Mouse (Mus musculus): ENCODE data around the gene Xpo4. TPM values are rescaled to one million over a fixed set of nuclear protein-coding genes. Genes with fewer than 3 reads are reported as not detected.
"Not testable (repeated sequence)": the region's sequence is repeated elsewhere in the genome, so short reads cannot be mapped to it uniquely, and the experiment has no call there.

Xpo4 gene
- polyA plus RNA-seq, 2 experiments = 15.5 to 27.4 TPM

DNA sequence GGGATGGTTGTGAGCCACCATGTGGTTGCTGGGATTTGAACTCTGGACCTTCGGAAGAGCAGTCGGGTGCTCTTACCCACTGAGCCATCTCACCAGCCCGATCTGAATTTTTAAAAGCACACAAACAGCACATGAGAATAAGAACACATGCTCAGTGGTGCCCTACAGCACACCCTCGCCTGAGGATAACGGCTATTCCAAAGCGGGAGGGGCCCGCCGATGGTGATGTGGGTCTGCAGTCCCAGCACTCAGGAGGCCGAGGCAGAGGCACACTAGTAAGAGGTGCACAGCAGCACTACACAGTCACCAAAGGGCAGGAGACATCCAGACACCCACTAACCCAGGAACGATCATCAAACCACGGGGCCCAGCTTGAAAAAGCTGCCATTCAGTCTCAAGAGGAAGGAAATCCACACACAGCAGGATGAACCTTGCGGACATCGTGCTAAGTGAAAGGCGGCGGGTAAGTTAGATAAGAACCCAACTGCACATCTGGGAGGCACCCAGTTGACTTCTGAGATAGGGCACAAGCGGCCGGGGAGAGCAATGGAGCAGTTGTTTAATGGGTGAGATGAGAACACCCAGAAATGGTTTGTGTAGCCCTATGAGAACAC lies 27.4 kb upstream of the Xpo4 start:
- no peak overlapping the region for H3K4me3 ChIP-seq (replicated peaks; ENCODE audit: low read length)
- no peaks in the 10 kb centered on the region for H3K9me3 ChIP-seq (ENCODE audit: control insufficient read depth, low read length)
- no peak overlapping the region for H3K9ac ChIP-seq (ENCODE audit: low read depth, low read length, severe bottlenecking)
- DNase-seq (ENCODE audit: low spot score) (no peak), ATAC-seq (ENCODE audit: low FRiP score, low read depth) (no peak)
- H3K27ac ChIP-seq (replicated peaks; ENCODE audit: low read depth, low read length) = no peak overlapping the region
- H3K4me1 ChIP-seq (ENCODE audit: control insufficient read depth, insufficient read depth, low read length) = no peaks in the 10 kb centered on the region
- no peak for TF ChIP-seq POLR2A (IDR thresholded peaks at IDR 0.05; ENCODE audit: borderline replicate concordance, extremely low read depth, insufficient read depth, insufficient read length)
- peaks cover 84% of the 10 kb centered on the region for H3K36me3 ChIP-seq (ENCODE audit: control insufficient read depth, insufficient read depth, low read length)
- H3K27me3 ChIP-seq (ENCODE audit: control insufficient read depth, insufficient read depth, low read length) = no peaks in the 10 kb centered on the region
- no peak overlapping the region for H3K4me2 ChIP-seq (replicated peaks; ENCODE audit: low read depth, low read length, severe bottlenecking)
- 91% methylated on average over 17 of the region's 17 CpGs for whole genome bisulfite sequencing

DNA sequence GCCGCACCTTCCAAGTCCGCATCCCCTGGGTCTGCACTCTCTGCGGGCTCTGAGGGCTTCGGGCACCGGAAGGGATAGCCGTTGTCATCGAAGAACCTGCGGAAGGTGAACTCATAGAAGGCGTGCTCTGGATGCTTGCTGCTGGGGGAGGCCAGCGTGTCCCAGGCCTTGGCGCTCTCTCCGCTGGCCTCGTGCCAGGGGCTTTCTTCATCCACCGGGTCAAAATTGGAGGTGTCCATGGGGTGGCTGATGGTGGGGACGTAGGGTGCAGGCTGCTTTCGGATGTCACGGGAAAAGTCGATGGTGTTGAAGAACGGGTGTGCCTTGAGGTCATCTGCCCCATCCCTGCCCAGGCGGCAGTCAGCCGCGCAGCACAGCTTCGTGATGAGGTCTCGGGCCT lies 26.1 kb upstream of the Xpo4 start:
- Histone ChIP-seq H3K27me3 (ENCODE audit: control insufficient read depth, insufficient read depth, low read length) (no peaks in the 10 kb centered on the region), H3K4me2 (replicated peaks; ENCODE audit: low read depth, low read length, severe bottlenecking) (no peak overlapping the region), H3K36me3 (ENCODE audit: control insufficient read depth, insufficient read depth, low read length) (peaks cover 72% of the 10 kb centered on the region), H3K4me3 (replicated peaks; ENCODE audit: low read length) (no peak overlapping the region), H3K4me1 (ENCODE audit: control insufficient read depth, insufficient read depth, low read length) (no peaks in the 10 kb centered on the region), H3K9ac (ENCODE audit: low read depth, low read length, severe bottlenecking) (no peak overlapping the region), H3K9me3 (ENCODE audit: control insufficient read depth, low read length) (no peaks in the 10 kb centered on the region), H3K27ac (replicated peaks; ENCODE audit: low read depth, low read length) (no peak overlapping the region)
- WGBS = 96% methylated on average over 23 of the region's 24 CpGs
- no peak for ATAC-seq (ENCODE audit: low FRiP score, low read depth)
- no peak for TF ChIP-seq POLR2A (IDR thresholded peaks at IDR 0.05; ENCODE audit: borderline replicate concordance, extremely low read depth, insufficient read depth, insufficient read length)
- no peak for DNase-seq (ENCODE audit: low spot score)

DNA sequence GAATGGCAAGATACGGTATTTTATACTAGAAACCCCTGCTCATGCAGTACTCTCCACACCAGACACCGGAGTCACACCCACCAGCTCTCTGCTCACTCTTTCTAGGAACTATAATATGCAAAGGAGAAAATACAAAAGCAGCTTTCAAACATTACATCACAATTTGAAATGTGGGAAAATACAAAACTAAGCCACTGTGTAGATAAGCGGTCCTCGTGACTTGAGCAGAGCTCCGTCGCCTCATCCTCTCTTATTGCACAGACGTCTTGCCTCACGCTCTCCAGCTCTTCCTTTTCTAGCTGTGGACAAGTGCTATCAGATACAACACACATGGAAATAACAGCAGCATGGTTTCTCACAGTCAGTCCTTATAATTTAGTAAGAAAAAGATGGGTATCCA lies 25.5 kb upstream of the Xpo4 start:
- Histone ChIP-seq H3K9me3 (ENCODE audit: control insufficient read depth, low read length) (no peaks in the 10 kb centered on the region), H3K27ac (replicated peaks; ENCODE audit: low read depth, low read length) (no peak overlapping the region), H3K4me1 (ENCODE audit: control insufficient read depth, insufficient read depth, low read length) (no peaks in the 10 kb centered on the region), H3K36me3 (ENCODE audit: control insufficient read depth, insufficient read depth, low read length) (peaks cover 66% of the 10 kb centered on the region), H3K9ac (ENCODE audit: low read depth, low read length, severe bottlenecking) (no peak overlapping the region), H3K4me3 (replicated peaks; ENCODE audit: low read length) (no peak overlapping the region), H3K4me2 (replicated peaks; ENCODE audit: low read depth, low read length, severe bottlenecking) (no peak overlapping the region), H3K27me3 (ENCODE audit: control insufficient read depth, insufficient read depth, low read length) (no peaks in the 10 kb centered on the region)
- WGBS = 94% methylated on average over 8 of the region's 8 CpGs
- no peak for TF ChIP-seq POLR2A (IDR thresholded peaks at IDR 0.05; ENCODE audit: borderline replicate concordance, extremely low read depth, insufficient read depth, insufficient read length)
- DNase-seq (ENCODE audit: low spot score) = no peak
- no peak for ATAC-seq (ENCODE audit: low FRiP score, low read depth)

DNA sequence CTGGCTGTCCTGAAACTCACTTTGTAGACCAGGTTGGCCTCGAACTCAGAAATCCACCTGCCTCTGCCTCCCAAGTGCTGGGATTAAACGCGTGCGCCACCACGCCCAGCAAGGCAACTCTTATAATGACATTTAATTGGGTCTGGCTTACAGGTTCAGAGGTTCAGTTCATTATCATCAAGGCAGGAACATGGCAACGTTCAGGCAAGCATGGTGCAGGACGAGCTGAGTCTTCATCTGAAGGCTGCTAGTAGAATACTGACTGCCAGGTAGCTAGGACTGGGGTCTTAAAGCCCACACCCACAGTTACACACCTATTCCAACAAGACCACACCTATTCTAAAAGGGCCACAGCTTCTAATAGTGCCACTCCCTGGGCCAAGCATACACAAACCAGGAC lies 22.8 kb upstream of the Xpo4 start:
- peaks cover 42% of the 10 kb centered on the region for H3K36me3 ChIP-seq (ENCODE audit: control insufficient read depth, insufficient read depth, low read length)
- H3K4me3 ChIP-seq (replicated peaks; ENCODE audit: low read length); H3K4me2 ChIP-seq (replicated peaks; ENCODE audit: low read depth, low read length, severe bottlenecking); ATAC-seq (ENCODE audit: low FRiP score, low read depth); H3K27ac ChIP-seq (replicated peaks; ENCODE audit: low read depth, low read length); DNase-seq (ENCODE audit: low spot score); H3K9ac ChIP-seq (ENCODE audit: low read depth, low read length, severe bottlenecking); H3K4me1 ChIP-seq (ENCODE audit: control insufficient read depth, insufficient read depth, low read length); H3K9me3 ChIP-seq (ENCODE audit: control insufficient read depth, low read length); H3K27me3 ChIP-seq (ENCODE audit: control insufficient read depth, insufficient read depth, low read length): not testable (repeated sequence)
- WGBS = 90% methylated on average over 7 of the region's 7 CpGs

DNA sequence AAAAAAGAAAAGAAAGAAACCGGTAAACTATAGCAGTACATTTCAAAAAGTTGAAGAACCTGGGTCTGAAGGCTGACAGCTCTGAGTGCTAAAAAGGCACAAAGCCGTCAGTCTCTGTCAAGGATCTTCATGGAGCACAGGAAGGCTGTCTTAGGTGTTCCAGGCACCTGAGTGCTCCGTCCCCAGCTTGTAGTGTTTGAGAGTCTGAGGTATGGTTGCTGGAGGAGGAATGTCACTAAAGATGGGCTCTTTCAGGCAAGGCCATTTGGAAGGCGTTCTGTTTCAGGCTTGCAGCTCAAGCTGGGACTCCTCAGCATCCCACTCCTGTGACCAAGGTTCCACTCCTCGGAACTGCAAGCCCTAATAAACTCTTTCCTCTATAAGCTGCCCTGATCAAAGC lies 22.2 kb upstream of the Xpo4 start:
- H3K4me1 ChIP-seq (ENCODE audit: control insufficient read depth, insufficient read depth, low read length) = no peaks in the 10 kb centered on the region
- ATAC-seq (ENCODE audit: low FRiP score, low read depth) = no peak
- no peak overlapping the region for H3K27ac ChIP-seq (replicated peaks; ENCODE audit: low read depth, low read length)
- no peaks in the 10 kb centered on the region for H3K9me3 ChIP-seq (ENCODE audit: control insufficient read depth, low read length)
- peaks cover 37% of the 10 kb centered on the region for H3K36me3 ChIP-seq (ENCODE audit: control insufficient read depth, insufficient read depth, low read length)
- no peak overlapping the region for H3K4me3 ChIP-seq (replicated peaks; ENCODE audit: low read length)
- no peak for TF ChIP-seq POLR2A (IDR thresholded peaks at IDR 0.05; ENCODE audit: borderline replicate concordance, extremely low read depth, insufficient read depth, insufficient read length)
- no peaks in the 10 kb centered on the region for H3K27me3 ChIP-seq (ENCODE audit: control insufficient read depth, insufficient read depth, low read length)
- WGBS = 77% methylated on average over 5 of the region's 5 CpGs
- no peak overlapping the region for H3K4me2 ChIP-seq (replicated peaks; ENCODE audit: low read depth, low read length, severe bottlenecking)
- no peak overlapping the region for H3K9ac ChIP-seq (ENCODE audit: low read depth, low read length, severe bottlenecking)
- no peak for DNase-seq (ENCODE audit: low spot score)

DNA sequence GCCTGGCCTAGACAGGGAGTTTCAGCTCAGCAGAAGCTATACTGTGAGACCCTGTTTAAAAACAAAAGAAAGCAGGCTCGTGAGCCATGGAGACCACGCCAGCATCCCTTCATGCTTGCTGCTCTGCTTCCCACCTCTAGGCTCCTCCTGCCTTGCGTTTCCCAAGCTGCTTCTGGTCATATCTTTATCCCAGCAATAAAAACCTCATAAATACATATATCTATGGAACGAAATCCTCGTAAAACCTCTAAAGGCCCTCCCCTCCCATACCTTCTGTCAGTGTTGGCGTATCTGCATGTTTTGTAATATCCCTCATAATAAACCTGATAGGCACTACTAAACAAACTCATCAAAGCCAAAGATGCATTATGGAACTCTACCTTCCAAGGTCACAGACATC lies 21.4 kb upstream of the Xpo4 start:
- Histone ChIP-seq H3K27me3 (ENCODE audit: control insufficient read depth, insufficient read depth, low read length) (no peaks in the 10 kb centered on the region), H3K27ac (replicated peaks; ENCODE audit: low read depth, low read length) (no peak overlapping the region), H3K9me3 (ENCODE audit: control insufficient read depth, low read length) (no peaks in the 10 kb centered on the region), H3K4me3 (replicated peaks; ENCODE audit: low read length) (no peak overlapping the region), H3K36me3 (ENCODE audit: control insufficient read depth, insufficient read depth, low read length) (peaks cover 34% of the 10 kb centered on the region), H3K9ac (ENCODE audit: low read depth, low read length, severe bottlenecking) (no peak overlapping the region), H3K4me1 (ENCODE audit: control insufficient read depth, insufficient read depth, low read length) (no peaks in the 10 kb centered on the region), H3K4me2 (replicated peaks; ENCODE audit: low read depth, low read length, severe bottlenecking) (no peak overlapping the region)
- no peak for DNase-seq (ENCODE audit: low spot score)
- no peak for ATAC-seq (ENCODE audit: low FRiP score, low read depth)
- no peak for TF ChIP-seq POLR2A (IDR thresholded peaks at IDR 0.05; ENCODE audit: borderline replicate concordance, extremely low read depth, insufficient read depth, insufficient read length)
- WGBS = 87% methylated on average over 6 of the region's 6 CpGs

All from limb, embryonic 14.5 days (tissue).